Mouse (Mus musculus) liver, embryonic 14.5 days (tissue): ENCODE results near the gene Rcor1.

Experiments used
- CTCF ChIP-seq: IDR thresholded peaks from 2 replicates; pipeline ENCODE4 v1.5.1; 2016; ENCODE audit warnings: antibody characterized with exemption, low read depth, control low read depth
- EP300 ChIP-seq: IDR thresholded peaks from 2 replicates; pipeline ENCODE4 v1.6.1; 2016; ENCODE audit warnings: antibody characterized with exemption, low read depth

DNA sequence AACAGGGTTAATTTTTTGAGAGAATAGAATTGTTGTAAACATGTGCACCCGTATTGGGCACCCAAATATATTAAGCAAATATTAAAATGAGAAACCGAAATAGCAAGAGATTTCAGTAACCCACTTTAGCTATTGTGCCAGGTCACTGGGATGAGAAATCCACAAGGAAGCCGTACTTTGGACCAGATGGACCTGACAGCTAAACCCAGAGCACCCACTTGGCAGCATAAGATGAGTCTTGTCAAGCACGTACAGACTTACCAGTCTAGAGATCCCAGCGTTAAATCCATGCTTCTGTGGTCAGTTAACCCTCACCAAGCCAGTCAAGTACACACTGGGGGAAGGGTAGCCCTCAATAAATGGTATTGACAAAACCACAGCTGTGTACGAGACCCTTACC lies 86.5 kb downstream of the Rcor1 start:
- no peak for TF ChIP-seq CTCF
- no peak for TF ChIP-seq EP300
